Mouse (Mus musculus): ENCODE measurements around the gene Kcne3. TPM values are rescaled to one million over a fixed set of nuclear protein-coding genes. Genes with fewer than 3 reads are reported as not detected.

Gene Kcne3
- total and polyA plus RNA-seq, 2 experiments: 1.6 to 4.5 TPM

- no peak for DNase-seq (ENCODE audit: extremely low read depth, low read depth, low spot score)
- Histone ChIP-seq H3K79me2 (ENCODE audit: control insufficient read depth, insufficient read depth, low read length) (no peaks in the 10 kb centered on the region), H3K4me3 (ENCODE audit: insufficient read depth, low read depth, low read length) (no peak overlapping the region), H3K36me3 (ENCODE audit: control insufficient read depth, insufficient read depth, low read length) (no peaks in the 10 kb centered on the region), H3K9ac (ENCODE audit: low read depth, low read length) (no peak overlapping the region), H3K27me3 (ENCODE audit: control insufficient read depth, insufficient read depth, low read length) (peaks cover 2% of the 10 kb centered on the region; the same call in 1 of the 2 replicates), H3K4me1 (ENCODE audit: control insufficient read depth, insufficient read depth, low read length) (no peaks in the 10 kb centered on the region), H3K27ac (replicated peaks; ENCODE audit: insufficient read depth, low read depth, low read length) (no peak overlapping the region)
- TF ChIP-seq CTCF (IDR thresholded peaks at IDR 0.05; ENCODE audit: low read depth, low read length) (no peak), POLR2A (IDR thresholded peaks at IDR 0.05; ENCODE audit: extremely low read depth, insufficient read depth, low read length) (no peak)
- WGBS: 78% methylated on average over 3 of the region's 3 CpGs
These were observed 5.3 kb downstream of the Kcne3 start for GRCm38 (mm10) chr7:100181614-100182013.

GRCm38 (mm10) chr7:100182388-100182787 is 6.1 kb downstream of the Kcne3 start:
- no peak for TF ChIP-seq POLR2A (IDR thresholded peaks at IDR 0.05; ENCODE audit: extremely low read depth, insufficient read depth, low read length)
- no peak for TF ChIP-seq CTCF (IDR thresholded peaks at IDR 0.05; ENCODE audit: low read depth, low read length)
- 84% methylated on average over 3 of the region's 3 CpGs for WGBS
- DNase-seq (ENCODE audit: extremely low read depth, low read depth, low spot score): peak; percentile 29
- Histone ChIP-seq H3K79me2 (ENCODE audit: control insufficient read depth, insufficient read depth, low read length) (no peaks in the 10 kb centered on the region), H3K27ac (replicated peaks; ENCODE audit: insufficient read depth, low read depth, low read length) (no peak overlapping the region), H3K4me3 (ENCODE audit: insufficient read depth, low read depth, low read length) (no peak overlapping the region), H3K9ac (ENCODE audit: low read depth, low read length) (no peak overlapping the region), H3K4me1 (ENCODE audit: control insufficient read depth, insufficient read depth, low read length) (no peaks in the 10 kb centered on the region), H3K27me3 (ENCODE audit: control insufficient read depth, insufficient read depth, low read length) (peaks cover 2% of the 10 kb centered on the region; the same call in 1 of the 2 replicates), H3K36me3 (ENCODE audit: control insufficient read depth, insufficient read depth, low read length) (no peaks in the 10 kb centered on the region)

DNA sequence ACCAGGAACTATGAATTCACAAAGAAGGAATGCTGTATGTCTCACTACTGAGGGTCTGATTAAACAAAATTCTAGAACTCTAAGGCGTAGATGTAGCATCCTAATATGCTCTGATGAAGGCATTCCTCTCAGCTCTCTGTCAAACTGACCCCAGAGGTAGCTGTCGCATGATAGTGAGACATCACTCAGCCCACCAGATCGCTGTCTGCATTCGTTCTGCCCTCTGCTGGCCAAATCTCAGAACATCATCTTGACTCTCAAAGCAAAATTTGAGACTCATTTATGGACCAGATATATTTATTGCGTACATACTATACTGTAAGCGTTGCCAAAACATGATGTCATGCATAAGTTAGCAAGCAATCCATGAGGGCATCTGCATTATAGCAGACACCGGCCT is 11.3 kb downstream of the Kcne3 start:
- DNase-seq (ENCODE audit: extremely low read depth, low read depth, low spot score): peak; percentile 16
- no peaks in the 10 kb centered on the region for H3K27me3 ChIP-seq (ENCODE audit: control insufficient read depth, insufficient read depth, low read length)
- no peak overlapping the region for H3K27ac ChIP-seq (replicated peaks; ENCODE audit: insufficient read depth, low read depth, low read length)
- no peaks in the 10 kb centered on the region for H3K36me3 ChIP-seq (ENCODE audit: control insufficient read depth, insufficient read depth, low read length)
- no peaks in the 10 kb centered on the region for H3K4me1 ChIP-seq (ENCODE audit: control insufficient read depth, insufficient read depth, low read length)
- H3K4me3 ChIP-seq (ENCODE audit: insufficient read depth, low read depth, low read length): no peak overlapping the region
- H3K79me2 ChIP-seq (ENCODE audit: control insufficient read depth, insufficient read depth, low read length): no peaks in the 10 kb centered on the region
- WGBS: 13% methylated on average over 7 of the region's 7 CpGs
- no peak overlapping the region for H3K9ac ChIP-seq (ENCODE audit: low read depth, low read length)
- TF ChIP-seq POLR2A (IDR thresholded peaks at IDR 0.05; ENCODE audit: extremely low read depth, insufficient read depth, low read length) (no peak), CTCF (IDR thresholded peaks at IDR 0.05; ENCODE audit: low read depth, low read length) (peak; percentile 76)

DNA sequence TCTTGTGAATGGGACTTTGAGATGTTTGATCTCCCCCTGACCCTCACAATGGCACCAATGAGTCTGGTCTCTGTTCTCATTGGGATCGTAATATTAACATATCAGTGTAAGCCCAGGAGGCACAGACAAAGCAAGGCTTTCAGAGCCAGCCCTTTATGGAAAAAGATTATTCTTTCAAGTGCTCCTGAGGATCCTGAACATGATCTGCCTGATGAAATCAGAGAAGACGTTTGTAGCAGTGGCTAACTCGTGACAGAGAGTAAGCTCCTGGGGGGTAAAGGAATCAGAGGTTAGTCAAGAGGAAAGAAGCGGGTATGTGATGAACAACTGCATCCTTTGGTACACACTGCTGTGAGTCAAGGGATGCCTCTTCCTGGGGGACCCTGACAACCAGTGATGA is 13.9 kb downstream of the Kcne3 start:
- Histone ChIP-seq H3K9ac (ENCODE audit: low read depth, low read length) (no peak overlapping the region), H3K4me1 (ENCODE audit: control insufficient read depth, insufficient read depth, low read length) (no peaks in the 10 kb centered on the region), H3K79me2 (ENCODE audit: control insufficient read depth, insufficient read depth, low read length) (no peaks in the 10 kb centered on the region), H3K27me3 (ENCODE audit: control insufficient read depth, insufficient read depth, low read length) (no peaks in the 10 kb centered on the region), H3K27ac (replicated peaks; ENCODE audit: insufficient read depth, low read depth, low read length) (no peak overlapping the region), H3K36me3 (ENCODE audit: control insufficient read depth, insufficient read depth, low read length) (no peaks in the 10 kb centered on the region), H3K4me3 (ENCODE audit: insufficient read depth, low read depth, low read length) (no peak overlapping the region)
- WGBS: 62% methylated on average over 4 of the region's 4 CpGs
- no peak for TF ChIP-seq POLR2A (IDR thresholded peaks at IDR 0.05; ENCODE audit: extremely low read depth, insufficient read depth, low read length)
- TF ChIP-seq CTCF (IDR thresholded peaks at IDR 0.05; ENCODE audit: low read depth, low read length): no peak
- no peak for DNase-seq (ENCODE audit: extremely low read depth, low read depth, low spot score)

GRCm38 (mm10) chr7:100190778-100191177 is 14.5 kb downstream of the Kcne3 start:
- Histone ChIP-seq H3K4me3 (ENCODE audit: insufficient read depth, low read depth, low read length) (no peak overlapping the region), H3K27ac (replicated peaks; ENCODE audit: insufficient read depth, low read depth, low read length) (no peak overlapping the region), H3K36me3 (ENCODE audit: control insufficient read depth, insufficient read depth, low read length) (no peaks in the 10 kb centered on the region), H3K79me2 (ENCODE audit: control insufficient read depth, insufficient read depth, low read length) (no peaks in the 10 kb centered on the region), H3K27me3 (ENCODE audit: control insufficient read depth, insufficient read depth, low read length) (no peaks in the 10 kb centered on the region), H3K4me1 (ENCODE audit: control insufficient read depth, insufficient read depth, low read length) (no peaks in the 10 kb centered on the region), H3K9ac (ENCODE audit: low read depth, low read length) (no peak overlapping the region)
- TF ChIP-seq CTCF (IDR thresholded peaks at IDR 0.05; ENCODE audit: low read depth, low read length): peak; percentile 70
- no peak for TF ChIP-seq POLR2A (IDR thresholded peaks at IDR 0.05; ENCODE audit: extremely low read depth, insufficient read depth, low read length)
- peak; percentile 38 for DNase-seq (ENCODE audit: extremely low read depth, low read depth, low spot score)
- WGBS: 3% methylated on average over 4 of the region's 4 CpGs

DNA sequence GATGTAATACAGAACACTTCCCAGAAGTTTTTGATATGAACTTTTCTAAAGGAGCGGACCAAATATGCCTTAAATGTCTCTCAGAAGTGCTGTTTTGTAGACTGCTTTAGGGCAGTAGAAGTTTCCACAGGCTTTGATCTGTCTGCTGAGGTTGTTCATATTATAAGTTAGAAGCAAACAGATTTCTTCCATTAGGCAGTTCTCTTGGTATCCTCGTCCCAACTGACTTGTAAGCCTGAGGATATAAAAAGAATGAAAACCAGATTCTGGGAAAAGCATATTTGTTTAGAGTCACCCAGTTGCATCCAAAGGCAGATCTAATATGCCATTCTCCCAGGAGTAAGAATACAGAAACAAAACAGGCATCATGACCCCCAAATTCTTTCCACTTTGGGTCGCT is 24.9 kb downstream of the Kcne3 start:
- WGBS: 89% methylated on average over 3 of the region's 3 CpGs
- H3K36me3 ChIP-seq (ENCODE audit: control insufficient read depth, insufficient read depth, low read length): no peaks in the 10 kb centered on the region
- H3K27me3 ChIP-seq (ENCODE audit: control insufficient read depth, insufficient read depth, low read length): peaks cover 3% of the 10 kb centered on the region; the same call in 1 of the 2 replicates
- no peak overlapping the region for H3K4me3 ChIP-seq (ENCODE audit: insufficient read depth, low read depth, low read length)
- no peak overlapping the region for H3K9ac ChIP-seq (ENCODE audit: low read depth, low read length)
- no peaks in the 10 kb centered on the region for H3K4me1 ChIP-seq (ENCODE audit: control insufficient read depth, insufficient read depth, low read length)
- TF ChIP-seq POLR2A (IDR thresholded peaks at IDR 0.05; ENCODE audit: extremely low read depth, insufficient read depth, low read length) (no peak), CTCF (IDR thresholded peaks at IDR 0.05; ENCODE audit: low read depth, low read length) (no peak)
- H3K79me2 ChIP-seq (ENCODE audit: control insufficient read depth, insufficient read depth, low read length): no peaks in the 10 kb centered on the region; the same call in 1 of the 2 replicates
- no peak for DNase-seq (ENCODE audit: extremely low read depth, low read depth, low spot score)
- no peak overlapping the region for H3K27ac ChIP-seq (replicated peaks; ENCODE audit: insufficient read depth, low read depth, low read length)

Data from liver, adult 2 months (tissue).